10 mouse cellular contexts compared by ENCODE assay signal in genomic region chr17:46444839-46445579, GRCm38 (mm10). TPM values are rescaled to one million over a fixed set of nuclear protein-coding genes. Genes with fewer than 3 reads are reported as not detected.
DNase-seq lines count a peak whose midpoint lies in the region; ATAC-seq and TF ChIP-seq lines count a peak whose summit lies in the region.
"Had no signal": no experiment of that assay in that cellular context is flagged by ENCODE, and none has a peak within 500 bp of the region (broad histone marks: within the 10 kb centered on the region; RNA-seq: fewer than 3 reads in every experiment).

No protein-coding gene starts in this region.

- ATAC-seq in lung, postnatal 0 days = peak; percentile 23; the same call in 1 of the 2 replicates
- ATAC-seq in limb, embryonic 14.5 days (ENCODE audit: low FRiP score, low read depth) = no peak
- ATAC-seq: activated CD4-positive, CD25-positive, alpha-beta regulatory T cell, adult 4 months had no signal

- no peaks in the 10 kb centered on the region for H3K9me3 ChIP-seq in heart, embryonic 10.5 days
- H3K9me3 ChIP-seq in lung, postnatal 0 days (ENCODE audit: low read length) = no peaks in the 10 kb centered on the region
- H3K9me3 ChIP-seq in limb, embryonic 14.5 days (ENCODE audit: control insufficient read depth, low read length) = no peaks in the 10 kb centered on the region

- intact Hi-C loops in heart, postnatal 10 days (cut with DNase I) = no loop called here

- H3K36me3 ChIP-seq in heart, embryonic 10.5 days = no peaks in the 10 kb centered on the region
- no peaks in the 10 kb centered on the region for H3K36me3 ChIP-seq in lung, postnatal 0 days (ENCODE audit: insufficient read depth, low read length)
- no peaks in the 10 kb centered on the region for H3K36me3 ChIP-seq in limb, embryonic 14.5 days (ENCODE audit: control insufficient read depth, insufficient read depth, low read length)

- H3K27ac ChIP-seq in heart, embryonic 10.5 days = peak overlapping the region; percentile 63
- no peak overlapping the region for H3K27ac ChIP-seq in lung, postnatal 0 days (ENCODE audit: low read length)
- no peak overlapping the region for H3K27ac ChIP-seq in limb, embryonic 14.5 days (replicated peaks; ENCODE audit: low read depth, low read length)

- no peak overlapping the region for H3K9ac ChIP-seq in lung, postnatal 0 days (replicated peaks; ENCODE audit: low read depth)
- H3K9ac ChIP-seq in limb, embryonic 14.5 days (ENCODE audit: low read depth, low read length, severe bottlenecking) = peak overlapping the region; percentile 50

- 2% methylated on average over 50 of the region's 50 CpGs for WGBS in heart, embryonic 10.5 days
- 3% methylated on average over 35 of the region's 50 CpGs for WGBS in lung, postnatal 0 days
- under 1% methylated on average over 38 of the region's 50 CpGs for WGBS in limb, embryonic 14.5 days

- peak overlapping the region; percentile 61 for H3K4me3 ChIP-seq in heart, embryonic 10.5 days
- H3K4me3 ChIP-seq in lung, postnatal 0 days (ENCODE audit: low read depth, low read length) = peak overlapping the region; percentile 24; the same call in 1 of the 2 replicates
- H3K4me3 ChIP-seq in limb, embryonic 14.5 days (replicated peaks; ENCODE audit: low read length) = peak overlapping the region; percentile 36

- H3K4me1 ChIP-seq in heart, embryonic 10.5 days = peaks cover 29% of the 10 kb centered on the region
- H3K4me1 ChIP-seq in lung, postnatal 0 days (ENCODE audit: insufficient read depth, low read depth, low read length) = no peaks in the 10 kb centered on the region; the same call in 1 of the 2 replicates
- peaks cover 4% of the 10 kb centered on the region; the same call in 1 of the 2 replicates for H3K4me1 ChIP-seq in limb, embryonic 14.5 days (ENCODE audit: control insufficient read depth, insufficient read depth, low read length)

- peak overlapping the region; percentile 53 for H3K4me2 ChIP-seq in lung, postnatal 0 days (replicated peaks; ENCODE audit: low read depth, low read length)
- H3K4me2 ChIP-seq in limb, embryonic 14.5 days (replicated peaks; ENCODE audit: low read depth, low read length, severe bottlenecking) = peak overlapping the region; percentile 64

- no peak for DNase-seq in heart, embryonic 10.5 days (ENCODE audit: low spot score)
- DNase-seq in heart, postnatal 10 days = no peak
- no peak for DNase-seq in lung, postnatal 0 days (ENCODE audit: low spot score)
- no peak for DNase-seq in lung, postnatal 4 days
- no peak for DNase-seq in limb, embryonic 14.5 days (ENCODE audit: low spot score)
- no peak for DNase-seq in urinary bladder, postnatal 14 days (ENCODE audit: low spot score)
- no peak for DNase-seq in adrenal gland, adult 8-10 months
- DNase-seq in cerebellum, adult 9-10 months = no peak

- no peak for TF ChIP-seq EP300 in lung, postnatal 0 days (IDR thresholded peaks at IDR 0.05)

- no peak for TF ChIP-seq CTCF in lung, postnatal 0 days (IDR thresholded peaks at IDR 0.05)

- TF ChIP-seq POLR2A in limb, embryonic 14.5 days (IDR thresholded peaks at IDR 0.05; ENCODE audit: borderline replicate concordance, extremely low read depth, insufficient read depth, insufficient read length) = no peak

- peaks cover 89% of the 10 kb centered on the region for H3K27me3 ChIP-seq in heart, embryonic 10.5 days (ENCODE audit: insufficient read depth, poor library complexity, severe bottlenecking)
- peaks cover 3% of the 10 kb centered on the region; the same call in 1 of the 2 replicates for H3K27me3 ChIP-seq in lung, postnatal 0 days (replicated peaks; ENCODE audit: insufficient read depth, low read length)
- H3K27me3 ChIP-seq in limb, embryonic 14.5 days (ENCODE audit: control insufficient read depth, insufficient read depth, low read length) = peaks cover 46% of the 10 kb centered on the region

RNA-seq across cellular contexts. Expression of gene Slc22a7, which starts 6.8 kb away (rescaled TPM):
- polyA plus RNA-seq in heart, embryonic 10.5 days (2016; fragmentation: Nextera tagmentation; extraction: Ambion mirVana) = 0.15 and 0.30 TPM in 2 replicates
- not detected for total RNA-seq in heart, postnatal 10 days (2021)
- polyA plus RNA-seq in lung, postnatal 0 days (2015; fragmentation: Nextera tagmentation; extraction: Ambion mirVana) = not detected in 2 replicates
- polyA plus RNA-seq in limb, embryonic 14.5 days (2012; rRNA removed) = not detected in 2 replicates
- polyA plus RNA-seq in limb, embryonic 14.5 days (2014; fragmentation: Nextera tagmentation; extraction: Ambion mirVana) = not detected in 2 replicates
- not detected for total RNA-seq in adrenal gland, adult 8-10 months (2022)
- total RNA-seq: megakaryocyte-erythroid progenitor cell, adult 5-6 weeks had no signal
- polyA plus RNA-seq: activated CD4-positive, CD25-positive, alpha-beta regulatory T cell, adult 4 months had no signal

RNA-seq across cellular contexts. Expression of gene Crip3, which starts 16.3 kb away (rescaled TPM):
- polyA plus RNA-seq in heart, embryonic 10.5 days (2016; fragmentation: Nextera tagmentation; extraction: Ambion mirVana) = 0.54 and 0.83 TPM in 2 replicates
- total RNA-seq in heart, postnatal 10 days (2021) = under 1 TPM in 1 of 2 experiments, not detected in 1; 0.26 TPM
- polyA plus RNA-seq in lung, postnatal 0 days (2015; fragmentation: Nextera tagmentation; extraction: Ambion mirVana) = 0.76 and 0.81 TPM in 2 replicates
- polyA plus RNA-seq in limb, embryonic 14.5 days (2012; rRNA removed) = 4.5 and 6.8 TPM in 2 replicates
- 1.4 and 3.1 TPM in 2 replicates for polyA plus RNA-seq in limb, embryonic 14.5 days (2014; fragmentation: Nextera tagmentation; extraction: Ambion mirVana)
- 1 to 10 TPM in 3 of 4 experiments, under 1 TPM in 1; 0.58 to 3.1 (median 2.2) TPM for total RNA-seq in adrenal gland, adult 8-10 months (2022)
- total RNA-seq: megakaryocyte-erythroid progenitor cell, adult 5-6 weeks had no signal
- polyA plus RNA-seq: activated CD4-positive, CD25-positive, alpha-beta regulatory T cell, adult 4 months had no signal

RNA-seq across cellular contexts. Expression of gene Ttbk1, which starts 42.5 kb away (rescaled TPM):
- 0.09 and 0.14 TPM in 2 replicates for polyA plus RNA-seq in heart, embryonic 10.5 days (2016; fragmentation: Nextera tagmentation; extraction: Ambion mirVana)
- under 1 TPM; 0.40 to 0.48 TPM for total RNA-seq in heart, postnatal 10 days (2021)
- polyA plus RNA-seq in lung, postnatal 0 days (2015; fragmentation: Nextera tagmentation; extraction: Ambion mirVana) = 0.04 TPM in 1 of 2 replicates, not detected in the other
- 0.31 and 0.49 TPM in 2 replicates for polyA plus RNA-seq in limb, embryonic 14.5 days (2012; rRNA removed)
- polyA plus RNA-seq in limb, embryonic 14.5 days (2014; fragmentation: Nextera tagmentation; extraction: Ambion mirVana) = 0.06 and 0.12 TPM in 2 replicates
- 1 to 10 TPM in 3 of 4 experiments, under 1 TPM in 1; 0.98 to 1.4 (median 1.2) TPM for total RNA-seq in adrenal gland, adult 8-10 months (2022)

RNA-seq across cellular contexts. Expression of gene Dnph1, which starts 51.5 kb away (rescaled TPM):
- polyA plus RNA-seq in heart, embryonic 10.5 days (2016; fragmentation: Nextera tagmentation; extraction: Ambion mirVana) = 36.5 and 52.8 TPM in 2 replicates
- total RNA-seq in heart, postnatal 10 days (2021) = 1 to 10 TPM; 3.7 to 4.0 TPM
- 2.8 and 4.2 TPM in 2 replicates for polyA plus RNA-seq in lung, postnatal 0 days (2015; fragmentation: Nextera tagmentation; extraction: Ambion mirVana)
- 23.8 and 30.0 TPM in 2 replicates for polyA plus RNA-seq in limb, embryonic 14.5 days (2012; rRNA removed)
- polyA plus RNA-seq in limb, embryonic 14.5 days (2014; fragmentation: Nextera tagmentation; extraction: Ambion mirVana) = 34.5 and 37.6 TPM in 2 replicates
- 1 to 10 TPM; 4.5 to 6.9 (median 6.4) TPM for total RNA-seq in adrenal gland, adult 8-10 months (2022)
